Mouse (Mus musculus): ENCODE results near the gene Farsa.

- TF ChIP-seq CTCF (IDR thresholded peaks at IDR 0.05; ENCODE audit: borderline replicate concordance, extremely low read depth, insufficient read depth, insufficient read length) (no peak), POLR2A (IDR thresholded peaks at IDR 0.05; ENCODE audit: borderline replicate concordance, extremely low read depth, insufficient read depth, insufficient read length, poor library complexity, severe bottlenecking) (no peak)
Observed at GRCm38 (mm10) chr8:84915269-84915668, 58.5 kb downstream of the Farsa start.
